Mouse (Mus musculus): ENCODE data around the gene Fam227b. TPM values are rescaled to one million over a fixed set of nuclear protein-coding genes. Genes with fewer than 3 reads are reported as not detected.

Gene Fam227b
- total RNA-seq, 2 experiments from 2014 or later: 0.54 TPM; not detected in 1

GRCm38 (mm10) chr2:126064814-126065213 is 87.0 kb downstream of the Fam227b start:
- DNase-seq (ENCODE audit: extremely low spot score in 1 of 2, low spot score in 2 of 2): no peak
- intact Hi-C loops (cut with DNase I): no loop called here

- intact Hi-C loops (cut with DNase I): no loop called here
- DNase-seq (ENCODE audit: extremely low spot score in 1 of 2, low spot score in 2 of 2): no peak
These were observed 88.9 kb downstream of the Fam227b start for GRCm38 (mm10) chr2:126062876-126063275.

- intact Hi-C loops (cut with DNase I): no loop called here
- no peak for DNase-seq (ENCODE audit: extremely low spot score in 1 of 2, low spot score in 2 of 2)
These were observed 90.6 kb downstream of the Fam227b start for GRCm38 (mm10) chr2:126061037-126061773.

DNA sequence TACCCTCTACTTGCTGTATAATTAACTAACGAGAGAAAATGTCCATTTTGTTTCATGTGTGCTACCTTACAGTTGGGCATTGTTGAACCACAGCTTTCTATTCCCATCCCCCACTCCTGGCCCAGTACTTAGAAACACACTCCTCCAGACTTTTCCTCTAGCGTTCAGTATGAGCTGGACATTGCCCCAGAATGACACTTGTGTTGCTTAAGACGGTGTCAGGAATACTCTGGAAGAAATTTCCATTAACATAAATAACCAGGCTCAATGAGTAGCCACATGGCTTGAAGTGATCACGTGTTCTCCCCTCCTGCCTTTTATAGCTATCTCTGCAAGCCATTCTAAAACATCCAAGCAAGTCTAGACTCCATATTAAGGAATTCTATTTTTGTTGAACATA is 91.2 kb downstream of the Fam227b start:
- intact Hi-C loops (cut with DNase I): no loop called here
- no peak for DNase-seq (ENCODE audit: extremely low spot score in 1 of 2, low spot score in 2 of 2)

DNA sequence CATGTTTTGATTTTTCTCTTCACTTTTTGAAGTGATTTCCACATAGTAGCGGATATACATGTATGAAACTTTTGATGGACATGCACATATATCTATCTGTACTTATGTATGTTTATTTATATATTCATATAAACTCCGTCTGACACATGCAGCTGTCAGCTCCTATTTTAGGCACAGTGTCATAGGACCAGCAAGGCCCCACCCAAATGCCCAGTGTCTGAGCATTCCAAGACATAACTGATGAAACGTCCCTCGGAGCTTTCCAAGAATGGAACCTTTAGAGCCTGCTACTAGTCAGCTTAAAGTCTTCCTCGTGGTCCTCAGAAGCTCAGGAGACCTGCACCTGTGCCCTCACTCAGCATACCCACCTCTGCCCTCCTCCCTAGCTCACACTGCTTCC is 98.1 kb downstream of the Fam227b start:
- intact Hi-C loops (cut with DNase I): no loop called here

DNA sequence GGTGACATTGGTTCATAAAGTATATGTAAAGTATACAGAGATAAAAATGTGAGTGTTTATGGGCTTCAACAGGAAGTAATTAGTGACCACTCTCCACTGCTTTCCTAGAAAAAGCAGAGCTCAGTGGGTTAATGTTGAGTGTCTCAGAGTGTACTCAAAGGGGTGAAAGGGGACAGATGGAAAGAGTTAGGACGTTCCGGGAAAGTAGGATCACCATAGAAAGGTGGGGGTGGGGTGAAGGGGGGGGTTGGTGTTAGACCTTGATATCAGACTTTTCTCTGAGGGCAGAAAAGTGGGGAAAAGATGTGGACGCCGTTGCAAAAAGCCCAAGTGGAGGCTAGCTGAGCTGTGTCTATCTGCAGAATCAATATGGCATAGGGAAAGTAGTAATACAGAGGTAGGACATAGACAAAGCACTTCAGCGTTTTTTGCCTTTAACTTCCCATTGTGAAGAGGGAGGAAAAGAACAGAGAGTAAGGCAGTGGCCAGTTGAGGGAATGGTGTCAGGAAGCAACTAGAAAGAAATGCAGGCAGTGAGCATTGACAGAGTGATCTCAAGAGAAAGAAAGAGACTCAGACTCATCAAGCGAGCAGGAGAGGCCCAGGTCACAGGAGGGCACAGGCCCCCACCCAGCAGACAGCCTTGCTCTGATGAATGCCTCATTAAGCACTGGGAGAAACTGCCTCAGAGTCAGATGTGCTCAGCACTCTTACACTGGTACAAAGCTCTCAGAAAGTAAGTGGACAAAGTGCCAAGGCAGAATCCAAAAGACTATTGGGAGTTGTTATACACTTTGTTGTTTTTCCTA is 98.9 kb downstream of the Fam227b start:
- intact Hi-C loops (cut with DNase I): no loop called here
- no peak for DNase-seq (ENCODE audit: extremely low spot score in 1 of 2, low spot score in 2 of 2)

More for the DNA sequence above, 98.1 kb downstream of the Fam227b start:
- no peak for DNase-seq (ENCODE audit: extremely low spot score in 1 of 2, low spot score in 2 of 2)

GRCm38 (mm10) chr2:126045621-126046020 is 106.2 kb downstream of the Fam227b start:
- no peak for DNase-seq (ENCODE audit: extremely low spot score in 1 of 2, low spot score in 2 of 2)
- intact Hi-C loops (cut with DNase I): no loop called here

DNA sequence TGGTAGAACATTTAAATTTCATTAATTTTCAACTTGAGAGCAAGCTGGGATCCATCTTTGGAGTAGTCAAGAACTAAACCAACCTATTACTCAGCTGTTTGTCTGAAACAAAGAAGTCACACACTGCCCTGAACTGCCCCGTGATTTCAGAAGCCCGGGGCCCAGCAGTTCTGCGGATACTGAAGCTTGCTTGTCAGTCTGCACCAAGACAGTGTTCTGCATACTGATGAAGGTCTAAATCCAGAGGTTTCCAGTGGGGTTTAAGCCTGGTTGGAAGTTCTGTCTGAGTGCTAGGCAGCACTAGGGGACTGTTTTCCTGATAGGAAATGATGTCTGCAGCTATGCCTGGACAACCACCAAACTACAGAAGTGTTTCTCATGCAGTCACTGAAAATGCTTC is 109.1 kb downstream of the Fam227b start:
- intact Hi-C loops (cut with DNase I): no loop called here
- DNase-seq (ENCODE audit: extremely low spot score in 1 of 2, low spot score in 2 of 2): no peak

DNA sequence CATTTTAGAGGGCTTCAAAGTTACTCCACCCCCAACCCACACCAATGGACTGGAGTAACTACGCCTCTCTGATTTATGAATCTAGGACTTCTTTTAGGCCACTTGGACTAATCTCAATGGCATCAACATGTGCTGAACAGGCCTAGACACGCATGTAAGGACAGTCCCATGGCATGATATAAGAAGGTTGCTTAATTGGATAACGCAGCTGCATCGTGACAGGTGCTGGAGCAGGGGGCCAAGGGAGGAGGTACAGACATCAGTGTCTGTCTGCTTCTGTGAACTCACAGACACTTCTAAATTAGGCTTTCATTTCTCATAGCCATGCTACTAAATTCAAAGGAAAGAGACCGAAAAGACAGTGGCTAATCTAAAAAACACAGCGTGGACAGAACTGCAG is 110.6 kb downstream of the Fam227b start:
- no peak for DNase-seq (ENCODE audit: extremely low spot score in 1 of 2, low spot score in 2 of 2)
- intact Hi-C loops (cut with DNase I): no loop called here

DNA sequence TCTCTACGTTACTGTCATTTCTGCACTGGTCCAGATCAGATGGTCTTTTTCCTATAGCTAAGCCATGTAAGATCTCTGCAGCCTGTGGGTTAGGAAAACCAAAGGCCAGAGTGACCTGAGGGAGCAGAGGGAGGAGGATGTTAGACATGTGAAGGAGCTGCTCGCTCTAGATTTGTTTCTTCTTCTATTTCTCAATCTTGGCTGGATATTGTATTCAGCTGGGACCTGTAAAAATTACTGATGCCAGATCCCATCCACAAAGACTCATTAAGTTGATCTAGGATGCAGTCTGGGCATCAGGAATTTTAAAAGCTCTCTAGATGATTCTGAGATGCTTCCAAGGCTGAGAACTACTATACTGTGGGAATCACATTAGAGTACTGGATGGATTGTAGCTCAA is 111.2 kb downstream of the Fam227b start:
- no peak for DNase-seq (ENCODE audit: extremely low spot score in 1 of 2, low spot score in 2 of 2)
- intact Hi-C loops (cut with DNase I): no loop called here

DNA sequence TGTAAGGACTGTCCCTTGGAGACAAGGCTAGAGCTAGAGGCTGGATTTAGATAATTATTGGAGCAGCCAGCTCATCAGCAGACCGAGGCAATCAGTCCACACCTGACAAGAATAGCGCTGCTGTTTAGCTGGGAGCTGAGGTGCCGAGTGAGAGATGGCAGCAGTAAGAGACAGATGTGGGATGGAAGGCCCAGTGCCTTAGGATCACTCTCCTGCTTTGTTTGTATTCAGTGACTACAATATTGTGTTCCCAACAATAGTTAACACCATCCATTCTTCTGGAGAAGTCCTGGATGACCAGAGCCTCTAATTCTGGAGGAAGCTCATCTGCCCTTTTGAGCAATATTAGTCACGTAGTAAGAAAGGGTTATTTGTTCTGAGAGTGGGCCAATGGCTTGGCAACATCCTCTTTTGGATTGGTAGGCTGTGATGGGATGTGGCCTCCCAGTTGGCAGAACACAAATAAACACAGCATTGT is 112.4 kb downstream of the Fam227b start:
- no peak for DNase-seq (ENCODE audit: extremely low spot score in 1 of 2, low spot score in 2 of 2)
- intact Hi-C loops (cut with DNase I): loop anchor here (10.0 kb wide), 2 partner anchors 325 to 375 kb away; no protein-coding TSS in a partner anchor

GRCm38 (mm10) chr2:126038221-126039000 is 113.4 kb downstream of the Fam227b start:
- DNase-seq (ENCODE audit: extremely low spot score in 1 of 2, low spot score in 2 of 2): no peak
- intact Hi-C loops (cut with DNase I): loop anchor here (10.0 kb wide), 2 partner anchors 326 to 374 kb away; no protein-coding TSS in a partner anchor

DNA sequence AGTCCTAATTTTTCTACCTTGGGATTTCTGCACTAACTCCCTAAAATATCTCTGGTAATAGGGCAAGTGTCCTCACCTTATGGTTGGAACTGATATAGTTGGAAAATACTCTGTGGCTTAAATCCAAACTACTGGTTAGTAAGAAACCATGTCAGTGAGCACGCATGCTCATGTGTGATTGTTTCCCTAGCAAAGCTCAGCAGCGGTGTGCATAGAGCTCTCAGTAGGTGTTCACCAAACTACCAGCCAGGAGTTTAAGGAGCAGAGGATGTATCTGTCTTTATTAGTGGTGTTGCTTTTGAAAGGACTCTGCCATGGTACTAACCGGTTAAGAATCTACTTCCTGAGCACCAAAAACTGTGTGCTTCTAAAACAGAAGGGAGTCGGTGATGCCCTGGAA is 115.7 kb downstream of the Fam227b start:
- DNase-seq (ENCODE audit: extremely low spot score in 1 of 2, low spot score in 2 of 2): no peak
- intact Hi-C loops (cut with DNase I): loop anchor here (10.0 kb wide), 2 partner anchors 329 to 371 kb away; no protein-coding TSS in a partner anchor

DNA sequence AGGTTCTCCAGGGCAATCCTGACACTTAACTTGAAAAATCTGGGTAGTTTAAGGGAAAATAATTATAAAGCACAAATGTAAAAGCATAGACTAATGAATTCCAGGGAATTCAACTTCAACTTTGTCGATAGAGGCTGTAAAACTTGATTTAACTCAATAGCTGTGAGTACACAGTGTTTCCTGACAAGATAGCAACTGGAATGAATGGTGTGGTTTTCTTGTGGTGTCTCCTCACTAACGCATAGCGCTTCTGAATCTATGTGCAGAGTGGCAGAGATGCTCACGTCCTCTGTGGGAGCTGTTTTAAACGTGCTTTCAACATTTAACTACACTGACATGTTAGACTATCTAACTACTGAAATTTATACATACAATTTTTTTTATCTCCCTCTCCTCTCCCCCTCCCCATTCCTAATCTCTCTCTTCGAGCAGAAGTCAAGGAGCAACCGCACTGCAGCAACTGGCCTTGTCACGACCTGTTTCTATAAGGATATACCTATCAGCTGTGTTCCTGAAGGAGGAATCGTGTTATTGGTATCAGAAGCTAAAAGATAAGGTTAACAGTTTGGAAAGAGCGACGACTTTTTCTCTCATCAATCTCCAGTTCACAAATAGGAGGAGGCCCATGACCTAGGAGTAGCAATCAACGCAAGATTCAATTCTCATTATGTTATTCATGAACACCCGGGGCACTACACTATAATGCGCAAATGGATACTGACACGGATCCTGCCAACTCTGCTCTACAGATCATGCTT is 116.6 kb downstream of the Fam227b start:
- no peak for DNase-seq (ENCODE audit: extremely low spot score in 1 of 2, low spot score in 2 of 2)
- intact Hi-C loops (cut with DNase I): loop anchor here (10.0 kb wide), 2 partner anchors 330 to 370 kb away; no protein-coding TSS in a partner anchor

DNA sequence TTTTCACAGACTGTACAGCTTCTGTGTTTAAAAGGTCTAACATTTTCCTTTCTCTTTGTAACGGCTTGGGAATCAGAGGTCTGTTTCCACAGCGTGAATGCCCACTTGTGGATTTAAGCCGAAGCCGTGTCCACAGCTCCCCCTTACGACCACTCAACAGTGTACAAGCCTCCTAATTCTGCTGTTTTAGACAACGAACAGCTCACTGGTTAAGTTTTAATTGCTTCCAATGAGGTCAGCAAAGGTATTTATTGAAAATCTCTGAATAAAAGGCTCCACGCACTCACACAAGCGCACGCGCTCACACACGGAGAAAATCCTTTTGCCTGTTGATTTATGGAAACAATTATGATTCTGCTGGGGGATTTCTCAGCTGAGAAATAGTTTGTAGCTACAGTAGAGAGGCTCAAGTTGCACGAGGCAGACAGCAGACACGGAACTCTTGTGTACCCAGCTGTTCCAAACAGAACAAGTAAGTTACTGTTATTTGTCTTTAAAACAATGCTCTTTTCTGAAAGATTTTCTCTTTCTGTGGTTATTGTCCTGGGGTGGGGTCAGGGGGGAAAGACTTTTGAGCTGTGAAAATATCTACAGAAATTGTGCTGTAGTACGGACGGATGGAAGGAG is 117.3 kb downstream of the Fam227b start, which contains the start of gene Fgf7:
Gene Fgf7 (plus strand): TSS at position 280 of the 627 bp plus-strand sequence.
- DNase-seq (ENCODE audit: extremely low spot score in 1 of 2, low spot score in 2 of 2): peak in 1 of 2 experiments; percentile 34
- intact Hi-C loops (cut with DNase I): loop anchor here (5.0 to 10.0 kb wide), 3 partner anchors 142 to 370 kb away; no protein-coding TSS in a partner anchor

GRCm38 (mm10) chr2:126033114-126033972 is 118.5 kb downstream of the Fam227b start:
- DNase-seq (ENCODE audit: extremely low spot score in 1 of 2, low spot score in 2 of 2): no peak
- intact Hi-C loops (cut with DNase I): loop anchor here (5.0 to 10.0 kb wide), 3 partner anchors 141 to 369 kb away; no protein-coding TSS in a partner anchor

Measured in left cerebral cortex, postnatal 10 days (tissue).